Mouse (Mus musculus) megakaryocyte, embryonic 14.5 days (primary cell): ENCODE measurements around the gene Lefty2.

Experiments used
- FLI1 ChIP-seq: IDR thresholded peaks from 2 replicates; pipeline ENCODE4 v1.6.1; 2012; ENCODE audit warnings: low read length, inconsistent platforms, mixed read lengths
- GATA1 ChIP-seq: IDR thresholded peaks from 3 replicates; pipeline ENCODE4 v1.6.1; 2012; ENCODE audit warnings: mixed read lengths, low read length, inconsistent platforms, borderline replicate concordance

GRCm38 (mm10) chr1:180904815-180905080 lies 11.8 kb downstream of the Lefty2 start:
- TF ChIP-seq GATA1 (no peak), FLI1 (no peak)
